Mouse (Mus musculus) kidney, adult 2 months (tissue): ENCODE results near the gene Sri. TPM values are rescaled to one million over a fixed set of nuclear protein-coding genes. Genes with fewer than 3 reads are reported as not detected.

Experiments
- DNase-seq: peaks from one replicate; pipeline ENCODE4 v3.0.0; 2021
- H3K27ac ChIP-seq: fragments of 200-500 bp; 2 replicates; pipeline ENCODE4 v1.5.1; 2012; ENCODE audit warnings: low read depth, low read length, control low read depth, inconsistent platforms; ENCODE audit not compliant: insufficient read depth
- H3K27me3 ChIP-seq: fragments of 200-500 bp; replicated peaks from 2 replicates; pipeline ENCODE4 v1.6.1; 2012; ENCODE audit warnings: mild to moderate bottlenecking, moderate library complexity, low read length, inconsistent platforms; ENCODE audit not compliant: control insufficient read depth, insufficient read depth
- H3K36me3 ChIP-seq: fragments of 200-500 bp; 2 replicates; pipeline ENCODE4 v1.6.1; 2012; ENCODE audit warnings: mild to moderate bottlenecking, moderate library complexity, low read length, inconsistent platforms; ENCODE audit not compliant: control insufficient read depth, insufficient read depth
- H3K4me1 ChIP-seq: fragments of 200-500 bp; 2 replicates; pipeline ENCODE4 v1.6.1; 2011; ENCODE audit warnings: low read length; ENCODE audit not compliant: control insufficient read depth, insufficient read depth
- H3K4me3 ChIP-seq: fragments of 200-500 bp; 2 replicates; pipeline ENCODE4 v1.5.1; 2011; ENCODE audit warnings: mild to moderate bottlenecking, low read depth, low read length, control low read depth; ENCODE audit not compliant: insufficient read depth
- CTCF ChIP-seq: fragments of 200-500 bp; conservative IDR thresholded peaks from 2 replicates; pipeline ENCODE4 v1.5.1; 2011; ENCODE audit warnings: low read depth, mild to moderate bottlenecking, control low read depth, low read length, moderate library complexity, mixed read lengths; ENCODE audit not compliant: insufficient read depth, insufficient read length
- POLR2A ChIP-seq: fragments of 200-500 bp; IDR thresholded peaks from one replicate; pipeline ENCODE4 v1.6.1; 2011; ENCODE audit warnings: low read depth, low read length, control low read depth
- WGBS: fragments of 180-500 bp; shearing (Covaris S2); methylation state at CpG from one replicate; pipeline ENCODE4 v1.1.7; 2018; 5-methylcytosine and 5-hydroxymethylcytosine counted together
- polyA plus RNA-seq: library from polyadenylated mRNA; depleted of rRNA; stranded (reverse); fragments of >200 nt; gene quantifications from 2 replicates; pipeline ENCODE4 v1.2.3, GENCODE M21; 2012; rRNA removed

The Sri gene
- polyA plus RNA-seq, 1 experiment: 288 TPM

GRCm38 (mm10) chr5:8095689-8096088, 49.8 kb downstream of the Sri start:
- Histone ChIP-seq H3K36me3 (no peaks in the 10 kb centered on the region), H3K4me1 (no peaks in the 10 kb centered on the region), H3K27me3 (no peaks in the 10 kb centered on the region), H3K4me3 (no peak overlapping the region), H3K27ac (no peak overlapping the region)
- no peak for DNase-seq
- 76% methylated on average over 1 of the region's 1 CpGs for WGBS
- no peak for TF ChIP-seq CTCF
- no peak for TF ChIP-seq POLR2A

GRCm38 (mm10) chr5:8111691-8112090, 65.8 kb downstream of the Sri start:
- WGBS: 84% methylated on average over 3 of the region's 3 CpGs
- no peaks in the 10 kb centered on the region for H3K4me1 ChIP-seq
- no peaks in the 10 kb centered on the region for H3K27me3 ChIP-seq
- no peaks in the 10 kb centered on the region for H3K36me3 ChIP-seq
- H3K27ac ChIP-seq: no peak overlapping the region
- no peak overlapping the region for H3K4me3 ChIP-seq
- TF ChIP-seq POLR2A (no peak), CTCF (no peak)
- DNase-seq: no peak

- no peaks in the 10 kb centered on the region for H3K27me3 ChIP-seq
- 90% methylated on average over 5 of the region's 5 CpGs for WGBS
- H3K36me3 ChIP-seq: no peaks in the 10 kb centered on the region
- no peak for DNase-seq
- H3K27ac ChIP-seq: no peak overlapping the region
- no peaks in the 10 kb centered on the region for H3K4me1 ChIP-seq
- H3K4me3 ChIP-seq: no peak overlapping the region
- TF ChIP-seq CTCF (no peak), POLR2A (no peak)
Observed at GRCm38 (mm10) chr5:8112246-8112645, 66.4 kb downstream of the Sri start.

- DNase-seq: no peak
- Histone ChIP-seq H3K4me1 (no peaks in the 10 kb centered on the region), H3K27ac (no peak overlapping the region), H3K4me3 (no peak overlapping the region), H3K27me3 (no peaks in the 10 kb centered on the region), H3K36me3 (no peaks in the 10 kb centered on the region)
- WGBS: 78% methylated on average over 5 of the region's 5 CpGs
- TF ChIP-seq POLR2A (no peak), CTCF (no peak)
Observed at GRCm38 (mm10) chr5:8116561-8117168, 70.8 kb downstream of the Sri start.

Other genes with a start within 250 kb of the Sri start
- gene Steap4, start 85.6 kb upstream of the Sri start, polyA plus RNA-seq: 8.4 and 8.7 TPM in 2 replicates